Mouse (Mus musculus) stomach, embryonic 14.5 days (tissue): ENCODE results near the gene Vdr. TPM values are rescaled to one million over a fixed set of nuclear protein-coding genes. Genes with fewer than 3 reads are reported as not detected.

ENCODE experiments used
- ATAC-seq: fragments of 200-750 bp; cut with Nextera tagmentation; 2 replicates; pipeline ENCODE4 v1.8.0; 2017; ENCODE audit warnings: low read depth, moderate TSS enrichment; ENCODE audit not compliant: insufficient number of reproducible peaks, insufficient read depth, low FRiP score
- H3K27ac ChIP-seq: fragments of 300-500 bp; sonication (generic); 2 replicates; pipeline ENCODE4 v1.5.1; 2014; ENCODE audit warnings: mild to moderate bottlenecking, low read length, moderate library complexity, mixed read lengths
- H3K27me3 ChIP-seq: fragments of 300-500 bp; sonication (generic); 2 replicates; pipeline ENCODE4 v1.6.1; 2014; ENCODE audit warnings: low read length, control low read depth, mixed read lengths; ENCODE audit not compliant: control insufficient read depth, insufficient read depth
- H3K36me3 ChIP-seq: fragments of 300-500 bp; sonication (generic); 2 replicates; pipeline ENCODE4 v1.6.1; 2014; ENCODE audit warnings: mild to moderate bottlenecking, control low read depth, low read length, moderate library complexity, mixed read lengths; ENCODE audit not compliant: control insufficient read depth, insufficient read depth
- H3K4me1 ChIP-seq: fragments of 300-500 bp; sonication (generic); 2 replicates; pipeline ENCODE4 v1.6.1; 2014; ENCODE audit warnings: low read length, control low read depth, mixed read lengths; ENCODE audit not compliant: control insufficient read depth, insufficient read depth
- H3K4me2 ChIP-seq: fragments of 300-500 bp; sonication (generic); replicated peaks from 2 replicates; pipeline ENCODE4 v1.6.1; 2014; ENCODE audit warnings: low read depth, low read length, control low read depth
- H3K4me3 ChIP-seq: fragments of 300-500 bp; sonication (generic); 2 replicates; pipeline ENCODE4 v1.5.1; 2014; ENCODE audit warnings: low read depth, low read length, control low read depth
- H3K9ac ChIP-seq: fragments of 300-500 bp; sonication (generic); replicated peaks from 2 replicates; pipeline ENCODE4 v1.6.1; 2014; ENCODE audit warnings: low read depth, mild to moderate bottlenecking, control low read depth, low read length, moderate library complexity, mixed read lengths
- H3K9me3 ChIP-seq: fragments of 300-500 bp; sonication (generic); 2 replicates; pipeline ENCODE4 v1.6.1; 2016; ENCODE audit warnings: low read depth, low read length, control low read depth; ENCODE audit not compliant: control insufficient read depth
- WGBS: fragments of 180-500 bp; shearing (Covaris S2); extraction: QIAGEN DNeasy Blood & Tissue Kit; methylation state at CpG from one replicate; pipeline ENCODE4 v1.1.7; 2014; 5-methylcytosine and 5-hydroxymethylcytosine counted together
- polyA plus RNA-seq: library from polyadenylated mRNA; unstranded; fragments of >200 nt; fragmentation: Nextera tagmentation; extraction: Ambion mirVana; gene quantifications from 2 replicates; pipeline ENCODE4 v1.2.1, GENCODE M21; 2014

Vdr gene
- polyA plus RNA-seq, 1 experiment from 2014 or later, result 1.1 TPM

DNA sequence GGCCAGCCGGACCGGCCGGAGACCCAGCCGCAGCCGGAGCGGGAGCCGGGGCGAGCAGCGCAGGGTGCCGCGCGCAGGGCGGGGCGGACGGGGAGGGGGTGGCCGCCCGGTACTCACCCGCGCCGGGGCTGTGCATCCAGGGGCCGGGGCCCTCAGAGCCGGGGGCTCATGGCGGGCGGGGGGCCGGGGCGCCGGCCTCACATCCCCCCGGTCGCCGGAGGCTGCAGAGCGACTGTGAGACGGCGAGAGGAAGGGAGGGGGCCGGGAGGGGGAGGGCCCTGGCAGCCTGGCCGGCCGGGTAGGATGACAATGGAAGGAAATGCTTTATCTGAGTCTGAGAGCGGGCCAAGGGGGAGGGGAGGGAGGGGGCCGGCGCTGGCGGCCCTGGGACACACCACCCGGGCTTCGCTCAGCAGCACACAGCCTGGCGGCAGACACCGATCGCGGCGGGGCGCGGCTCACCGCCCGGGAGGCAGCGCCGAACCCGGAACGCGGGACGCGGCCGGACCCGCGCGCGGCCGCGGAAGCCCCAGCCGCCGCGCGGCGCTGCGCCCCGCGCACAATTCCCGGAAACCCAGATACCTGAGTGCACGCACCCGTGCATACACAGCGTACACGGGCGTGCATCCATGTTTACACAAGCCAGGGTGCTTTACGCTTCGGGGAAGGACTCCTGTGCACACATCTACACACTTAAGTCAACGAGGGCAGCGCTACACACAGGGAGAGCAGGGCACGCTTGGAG lies 79.0 kb downstream of the Vdr start:
- Histone ChIP-seq H3K9ac (peak overlapping the region; percentile 97), H3K9me3 (no peaks in the 10 kb centered on the region), H3K27ac (peak overlapping the region; percentile 97), H3K36me3 (no peaks in the 10 kb centered on the region), H3K4me1 (peaks cover 41% of the 10 kb centered on the region), H3K27me3 (no peaks in the 10 kb centered on the region), H3K4me2 (peak overlapping the region; percentile 64), H3K4me3 (peak overlapping the region; percentile 78)
- under 1% methylated on average over 53 of the region's 84 CpGs for WGBS
- peak; percentile 85 for ATAC-seq

GRCm38 (mm10) chr15:97830788-97831241 lies 79.6 kb downstream of the Vdr start:
- H3K9me3 ChIP-seq, result no peaks in the 10 kb centered on the region
- peak overlapping the region; percentile 78 for H3K4me3 ChIP-seq
- no peaks in the 10 kb centered on the region for H3K36me3 ChIP-seq
- H3K27me3 ChIP-seq, result no peaks in the 10 kb centered on the region
- under 1% methylated on average over 39 of the region's 39 CpGs for WGBS
- H3K4me1 ChIP-seq, result peaks cover 47% of the 10 kb centered on the region
- peak overlapping the region; percentile 97 for H3K27ac ChIP-seq
- peak overlapping the region; percentile 97 for H3K9ac ChIP-seq
- 0 out of 2 replicates have a peak, but pooled peaks have one; percentile 5 for ATAC-seq
- peak overlapping the region; percentile 64 for H3K4me2 ChIP-seq

DNA sequence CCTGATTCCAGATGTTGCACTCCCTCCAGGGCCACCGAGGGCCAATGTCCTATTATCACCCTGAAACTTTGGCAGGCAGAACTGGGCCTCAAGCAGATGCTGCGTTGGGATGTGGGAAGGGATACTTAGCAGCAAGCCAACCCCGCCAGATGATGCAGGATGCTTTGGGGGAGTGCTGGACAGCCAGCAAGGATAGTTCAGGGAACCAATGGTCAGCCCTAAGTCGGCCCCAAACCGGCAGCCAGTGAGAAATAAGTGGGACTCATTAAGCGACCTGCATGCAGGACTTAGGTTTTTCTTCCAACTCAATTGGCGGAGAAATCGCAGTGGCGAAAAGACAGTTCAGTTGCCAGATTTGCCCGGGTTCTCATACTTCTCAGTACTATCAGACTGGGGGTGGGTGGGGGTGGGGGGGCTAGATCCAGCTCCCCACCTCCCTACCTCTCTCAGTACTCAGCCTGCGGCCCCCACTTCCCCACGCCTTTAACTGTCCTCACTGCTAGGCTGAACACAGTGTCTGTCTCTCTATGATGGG lies 80.1 kb downstream of the Vdr start:
- WGBS, result 14% methylated on average over 12 of the region's 12 CpGs
- H3K36me3 ChIP-seq, result no peaks in the 10 kb centered on the region
- no peaks in the 10 kb centered on the region for H3K9me3 ChIP-seq
- H3K27ac ChIP-seq, result peak overlapping the region; percentile 97; the same call in 1 of the 2 replicates
- peak overlapping the region; percentile 78 for H3K4me3 ChIP-seq
- H3K9ac ChIP-seq, result peak overlapping the region; percentile 97
- no peak for ATAC-seq
- peaks cover 52% of the 10 kb centered on the region for H3K4me1 ChIP-seq
- H3K27me3 ChIP-seq, result no peaks in the 10 kb centered on the region
- H3K4me2 ChIP-seq, result peak overlapping the region; percentile 64

DNA sequence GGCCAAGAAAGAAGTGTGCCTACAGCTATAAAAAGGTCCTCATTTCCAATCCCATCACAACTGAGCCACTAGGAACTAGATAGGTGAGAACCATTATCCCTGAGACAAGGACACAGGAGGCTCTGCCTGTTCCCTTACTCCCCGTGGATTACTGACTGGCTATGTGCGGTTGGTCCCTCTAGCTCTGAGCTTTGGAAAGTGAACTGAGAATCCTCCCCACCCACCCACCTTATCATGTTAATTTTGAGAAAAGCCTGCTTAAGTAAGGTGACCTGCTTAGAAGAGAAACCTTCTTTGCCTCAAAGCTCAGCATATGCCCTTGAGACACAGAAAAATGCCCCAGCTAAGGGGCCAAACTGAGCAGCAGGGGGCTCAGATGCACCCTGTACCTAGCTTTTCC lies 81.0 kb downstream of the Vdr start:
- peak overlapping the region; percentile 64; the same call in 1 of the 2 replicates for H3K4me2 ChIP-seq
- H3K27ac ChIP-seq, result peak overlapping the region; percentile 97; the same call in 1 of the 2 replicates
- no peak for ATAC-seq
- H3K4me1 ChIP-seq, result peaks cover 61% of the 10 kb centered on the region
- peak overlapping the region; percentile 78; the same call in 1 of the 2 replicates for H3K4me3 ChIP-seq
- H3K36me3 ChIP-seq, result no peaks in the 10 kb centered on the region
- H3K9ac ChIP-seq, result no peak overlapping the region
- WGBS, result 70% methylated on average over 2 of the region's 2 CpGs
- H3K9me3 ChIP-seq, result no peaks in the 10 kb centered on the region
- H3K27me3 ChIP-seq, result no peaks in the 10 kb centered on the region

GRCm38 (mm10) chr15:97828901-97829338 lies 81.5 kb downstream of the Vdr start:
- Histone ChIP-seq H3K9me3 (no peaks in the 10 kb centered on the region), H3K4me3 (no peak overlapping the region; the same call in 1 of the 2 replicates), H3K27me3 (no peaks in the 10 kb centered on the region), H3K4me1 (peaks cover 66% of the 10 kb centered on the region), H3K27ac (peak overlapping the region; percentile 97; the same call in 1 of the 2 replicates), H3K9ac (no peak overlapping the region), H3K36me3 (no peaks in the 10 kb centered on the region), H3K4me2 (peak overlapping the region; percentile 14; the same call in 1 of the 2 replicates)
- WGBS, result 55% methylated on average over 5 of the region's 5 CpGs
- no peak for ATAC-seq

DNA sequence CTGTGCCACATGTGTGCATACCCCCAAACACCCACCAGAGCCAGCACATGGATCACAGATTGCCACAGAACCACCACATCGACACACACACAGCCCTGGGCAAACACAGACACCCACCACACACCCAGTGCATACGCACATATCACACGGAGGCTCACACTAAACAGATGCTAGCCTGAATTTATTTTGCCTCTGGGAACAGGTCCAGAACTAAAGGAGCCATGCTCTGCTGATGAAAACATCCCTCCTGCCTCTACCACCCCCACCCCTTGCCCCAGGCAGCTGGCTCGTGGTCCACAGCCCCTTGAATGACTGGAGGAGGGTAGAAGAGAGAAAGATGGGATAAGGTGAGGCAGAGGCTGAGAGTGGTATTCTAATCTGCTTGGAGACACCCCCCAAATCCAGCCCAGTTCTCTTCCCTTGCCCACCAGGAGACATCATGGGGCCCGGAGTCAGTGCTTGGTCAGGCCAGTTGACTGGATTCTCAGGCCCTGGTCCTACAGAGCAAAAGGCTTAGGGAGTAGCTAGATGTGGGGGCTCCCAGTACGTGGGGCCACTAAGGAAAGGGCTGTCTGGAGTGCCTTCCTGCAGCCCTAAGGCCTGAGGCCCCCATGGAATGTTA lies 82.1 kb downstream of the Vdr start:
- 38% methylated on average over 6 of the region's 6 CpGs for WGBS
- ATAC-seq, result no peak
- Histone ChIP-seq H3K27ac (peak overlapping the region; percentile 97), H3K27me3 (no peaks in the 10 kb centered on the region), H3K4me1 (peaks cover 70% of the 10 kb centered on the region), H3K9ac (no peak overlapping the region), H3K4me2 (peak overlapping the region; percentile 19), H3K4me3 (no peak overlapping the region), H3K9me3 (no peaks in the 10 kb centered on the region), H3K36me3 (no peaks in the 10 kb centered on the region)

- H3K9ac ChIP-seq, result no peak overlapping the region
- no peaks in the 10 kb centered on the region for H3K9me3 ChIP-seq
- no peak overlapping the region for H3K4me3 ChIP-seq
- peaks cover 75% of the 10 kb centered on the region for H3K4me1 ChIP-seq
- no peaks in the 10 kb centered on the region for H3K27me3 ChIP-seq
- ATAC-seq, result no peak
- no peak overlapping the region for H3K4me2 ChIP-seq
- whole genome bisulfite sequencing, result 86% methylated on average over 8 of the region's 8 CpGs
- no peak overlapping the region for H3K27ac ChIP-seq
- no peaks in the 10 kb centered on the region for H3K36me3 ChIP-seq
Measured at GRCm38 (mm10) chr15:97827401-97827800, 83.0 kb downstream of the Vdr start.

- no peak for ATAC-seq
- Histone ChIP-seq H3K4me1 (peaks cover 73% of the 10 kb centered on the region), H3K27me3 (no peaks in the 10 kb centered on the region), H3K4me3 (no peak overlapping the region), H3K27ac (no peak overlapping the region), H3K9ac (no peak overlapping the region), H3K36me3 (no peaks in the 10 kb centered on the region), H3K4me2 (no peak overlapping the region), H3K9me3 (no peaks in the 10 kb centered on the region)
- 66% methylated on average over 5 of the region's 5 CpGs for WGBS
Measured at GRCm38 (mm10) chr15:97826588-97827261, 83.7 kb downstream of the Vdr start.
